Mouse (Mus musculus) hindbrain, embryonic 15.5 days (tissue): ENCODE results near the gene Nfia. TPM values are rescaled to one million over a fixed set of nuclear protein-coding genes. Genes with fewer than 3 reads are reported as not detected.

Experiments used
- ATAC-seq: fragments of 200-750 bp; cut with Nextera tagmentation; 2 replicates; pipeline ENCODE4 v1.8.0; 2017; ENCODE audit warnings: low read depth, moderate number of reproducible peaks, moderate TSS enrichment; ENCODE audit not compliant: low FRiP score
- H3K27ac ChIP-seq: fragments of 300-500 bp; sonication (generic); replicated peaks from 2 replicates; pipeline ENCODE4 v1.5.1; 2015; ENCODE audit warnings: mild to moderate bottlenecking, inconsistent platforms
- H3K27me3 ChIP-seq: fragments of 300-500 bp; sonication (generic); 2 replicates; pipeline ENCODE4 v1.6.1; 2015; ENCODE audit warnings: control low read depth, inconsistent platforms
- H3K36me3 ChIP-seq: fragments of 300-500 bp; sonication (generic); 2 replicates; pipeline ENCODE4 v1.6.1; 2015; ENCODE audit warnings: control low read depth, inconsistent platforms
- H3K4me1 ChIP-seq: fragments of 300-500 bp; sonication (generic); replicated peaks from 2 replicates; pipeline ENCODE4 v1.6.1; 2015; ENCODE audit warnings: control low read depth, inconsistent platforms
- H3K4me2 ChIP-seq: fragments of 300-500 bp; sonication (generic); 2 replicates; pipeline ENCODE4 v1.6.1; 2015; ENCODE audit warnings: moderate library complexity, mild to moderate bottlenecking, inconsistent platforms
- H3K4me3 ChIP-seq: fragments of 300-500 bp; sonication (generic); 2 replicates; pipeline ENCODE4 v1.5.1; 2015; ENCODE audit warnings: mild to moderate bottlenecking, inconsistent platforms
- H3K9ac ChIP-seq: fragments of 300-500 bp; sonication (generic); 2 replicates; pipeline ENCODE4 v1.6.1; 2015; ENCODE audit warnings: inconsistent platforms
- H3K9me3 ChIP-seq: fragments of 300-500 bp; sonication (generic); 2 replicates; pipeline ENCODE4 v1.6.1; 2016; ENCODE audit warnings: control low read depth, inconsistent platforms
- WGBS: fragments of 180-500 bp; shearing (Covaris S2); methylation state at CpG from one replicate; pipeline ENCODE4 v1.1.7; 2015; 5-methylcytosine and 5-hydroxymethylcytosine counted together
- polyA plus RNA-seq: library from polyadenylated mRNA; unstranded; fragments of >200 nt; fragmentation: Nextera tagmentation; extraction: Ambion mirVana; gene quantifications from 2 replicates; pipeline ENCODE4 v1.2.1, GENCODE M21; 2015

The Nfia gene
- polyA plus RNA-seq, 1 experiment from 2014 or later = 47.1 TPM

DNA sequence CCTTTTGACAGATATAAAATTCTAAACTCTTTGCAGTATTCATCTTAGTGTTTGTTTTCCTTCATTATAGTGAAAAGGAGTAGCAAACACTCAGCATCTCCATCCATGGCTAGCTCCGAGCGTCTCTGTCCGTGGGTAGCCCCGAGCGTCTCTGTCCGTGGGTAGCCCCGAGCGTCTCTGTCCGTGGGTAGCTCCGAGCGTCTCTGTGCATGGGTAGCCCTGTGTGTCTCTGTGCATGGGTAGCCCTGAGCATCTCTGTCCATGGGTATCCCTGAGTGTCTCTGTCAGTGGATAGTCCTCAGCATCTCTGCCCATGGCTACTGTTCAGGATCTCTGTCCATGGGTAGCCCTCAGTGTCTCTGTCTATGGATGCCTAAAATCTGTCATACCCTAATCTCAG lies 140.0 kb downstream of the Nfia start:
- no peak overlapping the region; the same call in 1 of the 2 replicates for H3K27ac ChIP-seq
- no peak overlapping the region for H3K4me3 ChIP-seq
- no peaks in the 10 kb centered on the region for H3K9me3 ChIP-seq
- WGBS = 89% methylated on average over 11 of the region's 11 CpGs
- ATAC-seq = no peak
- H3K36me3 ChIP-seq = no peaks in the 10 kb centered on the region
- H3K9ac ChIP-seq = no peak overlapping the region
- peaks cover 42% of the 10 kb centered on the region for H3K4me1 ChIP-seq
- H3K27me3 ChIP-seq = no peaks in the 10 kb centered on the region
- H3K4me2 ChIP-seq = no peak overlapping the region

DNA sequence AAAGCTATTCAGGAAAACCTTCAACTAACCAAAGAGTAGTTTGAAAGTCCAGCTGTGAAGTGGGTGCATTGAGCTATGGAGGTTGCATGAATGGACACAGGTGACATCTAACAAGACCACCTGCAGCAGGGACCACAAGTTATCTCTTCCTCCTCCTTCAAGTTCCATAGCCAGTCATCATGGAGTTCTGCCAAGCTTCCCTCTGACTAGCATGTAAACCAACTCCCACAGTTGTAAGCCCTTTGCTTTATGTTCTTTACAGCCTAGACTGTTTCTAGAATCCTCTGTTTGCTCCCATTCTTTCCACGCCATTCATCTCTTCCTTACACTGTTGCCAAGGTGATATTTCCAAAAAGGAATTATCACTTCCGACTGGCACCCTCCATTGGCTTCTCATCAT lies 141.8 kb downstream of the Nfia start:
- Histone ChIP-seq H3K4me1 (peaks cover 46% of the 10 kb centered on the region), H3K9ac (no peak overlapping the region), H3K4me3 (no peak overlapping the region), H3K9me3 (no peaks in the 10 kb centered on the region), H3K4me2 (no peak overlapping the region), H3K27ac (no peak overlapping the region), H3K36me3 (no peaks in the 10 kb centered on the region), H3K27me3 (no peaks in the 10 kb centered on the region)
- 77% methylated on average over 2 of the region's 2 CpGs for WGBS
- ATAC-seq = no peak

DNA sequence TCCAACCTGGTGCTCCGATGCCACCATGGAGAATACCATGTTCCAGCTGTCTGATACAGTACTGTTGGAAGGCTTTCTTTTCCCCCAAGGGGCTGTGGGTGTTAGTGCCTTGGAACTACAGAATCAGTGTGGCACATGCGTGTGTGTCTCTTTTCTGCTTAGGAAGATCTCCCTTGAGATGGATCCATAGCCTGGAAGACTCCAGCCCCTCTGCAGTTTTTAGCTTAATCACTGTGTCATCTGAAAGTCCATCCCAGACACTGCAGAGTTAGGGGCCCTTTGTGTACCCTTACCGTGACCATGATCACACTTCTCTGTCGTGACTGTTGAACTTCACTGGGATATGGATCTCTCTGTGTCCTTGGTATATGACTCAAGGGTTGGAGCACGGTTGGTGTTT lies 142.2 kb downstream of the Nfia start:
- no peak overlapping the region for H3K4me3 ChIP-seq
- H3K36me3 ChIP-seq = no peaks in the 10 kb centered on the region
- no peak overlapping the region for H3K9ac ChIP-seq
- peaks cover 47% of the 10 kb centered on the region for H3K4me1 ChIP-seq
- no peak overlapping the region for H3K4me2 ChIP-seq
- no peaks in the 10 kb centered on the region for H3K27me3 ChIP-seq
- 83% methylated on average over 5 of the region's 5 CpGs for WGBS
- no peak overlapping the region for H3K27ac ChIP-seq
- no peak for ATAC-seq
- no peaks in the 10 kb centered on the region for H3K9me3 ChIP-seq

DNA sequence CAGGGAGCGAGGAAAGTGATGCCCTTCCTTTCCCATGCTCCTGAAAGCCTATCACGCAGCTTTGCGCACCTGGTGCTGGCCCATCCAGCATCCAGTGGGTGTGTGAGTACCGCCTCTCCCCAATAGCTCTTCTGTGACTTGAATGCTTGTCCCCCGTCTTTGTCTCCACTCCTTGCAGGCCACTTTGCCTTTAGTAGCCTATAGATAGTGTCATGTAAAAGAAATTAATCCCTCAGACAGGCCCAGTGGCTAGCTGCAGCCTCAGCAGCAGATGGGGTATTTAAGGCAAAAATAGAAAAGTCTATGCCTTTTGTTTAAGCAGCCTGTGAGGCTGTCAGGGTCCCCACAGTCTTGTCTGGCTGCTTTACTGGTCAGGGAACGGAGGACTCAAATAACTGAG lies 145.0 kb downstream of the Nfia start:
- Histone ChIP-seq H3K9ac (no peak overlapping the region), H3K9me3 (no peaks in the 10 kb centered on the region), H3K4me3 (no peak overlapping the region), H3K36me3 (no peaks in the 10 kb centered on the region), H3K27ac (peak overlapping the region; percentile 53), H3K4me1 (peaks cover 38% of the 10 kb centered on the region), H3K27me3 (no peaks in the 10 kb centered on the region), H3K4me2 (no peak overlapping the region)
- ATAC-seq = no peak
- 48% methylated on average over 6 of the region's 6 CpGs for WGBS

DNA sequence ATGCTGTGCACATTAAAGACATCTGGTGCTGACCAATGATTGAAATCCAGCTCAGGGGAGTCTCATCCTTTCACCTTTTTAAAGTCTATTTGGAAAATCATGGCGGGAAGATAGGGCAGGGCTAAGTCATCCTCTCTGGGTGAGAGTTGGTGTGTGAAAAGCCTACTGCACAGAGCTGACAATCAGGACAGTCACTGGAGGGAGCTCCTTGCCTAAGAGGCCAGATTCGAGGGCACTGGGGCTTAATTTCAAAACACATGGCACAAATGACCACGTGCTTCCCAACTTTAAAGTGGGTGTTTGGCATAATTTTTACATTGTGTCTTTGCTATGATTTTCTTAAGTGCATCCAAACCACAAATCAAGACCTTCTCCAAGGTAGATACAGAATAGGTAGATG lies 146.1 kb downstream of the Nfia start:
- no peaks in the 10 kb centered on the region for H3K27me3 ChIP-seq
- H3K9ac ChIP-seq = no peak overlapping the region
- no peak for ATAC-seq
- no peak overlapping the region for H3K4me2 ChIP-seq
- H3K36me3 ChIP-seq = no peaks in the 10 kb centered on the region
- H3K9me3 ChIP-seq = no peaks in the 10 kb centered on the region
- H3K4me1 ChIP-seq = peaks cover 37% of the 10 kb centered on the region
- H3K4me3 ChIP-seq = no peak overlapping the region
- 56% methylated on average over 3 of the region's 3 CpGs for WGBS
- no peak overlapping the region for H3K27ac ChIP-seq

DNA sequence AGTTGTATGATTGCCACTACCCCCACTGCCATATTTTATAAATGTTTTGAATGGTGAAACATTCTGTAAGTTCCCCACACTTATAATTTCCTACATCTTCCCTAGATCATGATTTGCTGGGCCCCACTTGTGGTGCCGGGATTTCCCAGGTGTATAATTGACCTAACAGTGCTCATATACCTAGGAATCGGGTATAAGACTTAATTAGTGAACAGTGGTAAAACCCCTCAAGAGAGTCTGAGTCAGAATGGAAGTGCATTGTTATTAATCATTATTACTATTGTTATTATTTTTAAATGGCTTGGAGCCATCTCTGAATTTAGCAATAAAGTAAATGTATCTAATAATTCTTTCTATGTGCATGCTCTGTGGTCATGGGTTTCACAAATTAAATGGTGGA lies 147.2 kb downstream of the Nfia start:
- ATAC-seq = no peak
- H3K36me3 ChIP-seq = no peaks in the 10 kb centered on the region
- WGBS = 57% methylated on average over 2 of the region's 2 CpGs
- no peak overlapping the region for H3K9ac ChIP-seq
- no peaks in the 10 kb centered on the region for H3K9me3 ChIP-seq
- peak overlapping the region; percentile 68; the same call in 1 of the 2 replicates for H3K27ac ChIP-seq
- no peak overlapping the region; the same call in 1 of the 2 replicates for H3K4me2 ChIP-seq
- H3K4me3 ChIP-seq = no peak overlapping the region
- peaks cover 47% of the 10 kb centered on the region for H3K4me1 ChIP-seq
- no peaks in the 10 kb centered on the region for H3K27me3 ChIP-seq

DNA sequence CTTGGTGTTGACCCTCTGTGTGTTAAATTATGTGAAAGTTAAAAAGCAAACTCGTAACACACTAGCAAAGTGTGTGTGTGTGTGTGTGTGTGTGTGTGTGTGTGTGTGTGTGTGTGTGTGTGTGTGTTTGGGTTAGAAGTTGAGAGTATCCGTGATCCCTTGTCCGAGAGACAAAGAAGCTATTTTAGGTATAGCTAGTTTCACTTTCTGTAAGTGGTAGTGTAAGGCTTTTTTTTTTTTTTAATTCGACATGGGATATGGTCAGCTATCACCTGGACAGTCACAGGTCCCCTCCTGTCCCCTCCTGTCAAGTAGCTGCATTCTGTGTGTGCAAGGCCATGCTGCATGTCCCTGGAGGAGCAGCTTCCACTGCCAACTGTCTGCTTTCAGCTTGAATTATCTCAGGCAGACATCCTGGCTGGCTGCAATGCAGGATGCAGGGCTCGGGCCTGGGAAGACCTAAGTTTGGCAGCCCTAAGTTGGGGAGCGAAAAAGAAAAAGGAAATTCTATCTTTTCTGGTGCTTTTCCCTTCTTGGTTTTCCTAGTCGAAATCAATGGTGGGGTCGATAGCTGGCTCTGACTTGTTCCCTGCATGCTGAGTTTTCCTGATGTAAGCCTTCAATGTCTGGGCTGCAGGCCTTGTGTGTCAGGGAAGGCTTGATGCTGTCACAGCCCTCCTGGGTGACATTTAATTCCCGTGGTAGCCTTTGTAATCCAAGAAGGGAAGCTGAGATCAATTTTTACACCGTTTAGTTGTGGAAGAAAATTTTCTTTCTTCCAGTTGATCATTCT lies 147.9 kb downstream of the Nfia start:
- Histone ChIP-seq H3K27me3 (no peaks in the 10 kb centered on the region), H3K36me3 (no peaks in the 10 kb centered on the region), H3K4me1 (peaks cover 54% of the 10 kb centered on the region), H3K4me2 (peak overlapping the region; percentile 11; the same call in 1 of the 2 replicates), H3K4me3 (no peak overlapping the region), H3K9me3 (no peaks in the 10 kb centered on the region), H3K9ac (no peak overlapping the region), H3K27ac (peak overlapping the region; percentile 68)
- ATAC-seq = peak; percentile 33; the same call in 1 of the 2 replicates
- 36% methylated on average over 10 of the region's 10 CpGs for WGBS

DNA sequence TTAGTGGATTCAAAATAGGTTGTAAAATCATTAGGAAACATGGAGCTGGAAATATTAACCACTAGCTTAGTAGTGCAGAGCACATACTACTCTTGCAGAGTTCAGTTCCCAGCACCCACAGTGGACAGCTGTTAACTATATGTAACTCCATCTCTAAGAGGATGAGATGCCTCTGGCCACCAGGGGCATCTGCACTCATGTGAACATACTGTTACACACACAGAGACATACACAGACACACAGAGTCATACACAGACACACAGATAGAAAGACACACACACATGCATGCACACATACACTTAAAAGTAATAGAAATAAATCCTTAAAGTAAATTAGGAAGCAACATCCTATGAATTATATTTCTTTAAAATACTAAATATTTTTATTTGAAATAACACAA lies 149.1 kb downstream of the Nfia start:
- H3K4me2 ChIP-seq = no peak overlapping the region
- H3K4me1 ChIP-seq = peaks cover 63% of the 10 kb centered on the region
- H3K9me3 ChIP-seq = no peaks in the 10 kb centered on the region
- no peak overlapping the region for H3K9ac ChIP-seq
- no peak for ATAC-seq
- H3K36me3 ChIP-seq = no peaks in the 10 kb centered on the region
- no peaks in the 10 kb centered on the region for H3K27me3 ChIP-seq
- no peak overlapping the region for H3K4me3 ChIP-seq
- no peak overlapping the region for H3K27ac ChIP-seq

DNA sequence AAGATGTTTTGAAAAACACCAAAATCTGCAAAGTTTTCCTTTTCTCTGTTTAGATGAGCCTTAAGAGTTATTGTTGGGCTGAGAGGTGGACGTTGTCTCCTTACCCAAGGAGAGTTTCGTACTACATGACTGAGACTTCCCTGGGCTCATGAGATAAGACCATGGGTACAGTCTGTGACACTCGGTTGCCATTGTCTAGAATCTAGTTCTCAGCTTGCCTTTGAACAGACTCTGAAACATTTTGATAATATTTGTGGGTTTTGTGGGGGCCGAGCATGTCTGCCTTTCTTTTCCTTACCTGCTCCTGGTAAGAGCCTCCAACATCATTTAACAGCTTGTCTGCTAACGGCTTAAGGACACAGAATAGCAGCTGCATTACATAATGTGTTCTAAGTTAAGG lies 150.7 kb downstream of the Nfia start:
- Histone ChIP-seq H3K27ac (peak overlapping the region; percentile 60; the same call in 1 of the 2 replicates), H3K27me3 (no peaks in the 10 kb centered on the region), H3K4me2 (no peak overlapping the region), H3K36me3 (no peaks in the 10 kb centered on the region), H3K9me3 (no peaks in the 10 kb centered on the region), H3K4me1 (peaks cover 57% of the 10 kb centered on the region), H3K4me3 (no peak overlapping the region), H3K9ac (no peak overlapping the region)
- WGBS = 82% methylated on average over 5 of the region's 5 CpGs
- ATAC-seq = no peak

DNA sequence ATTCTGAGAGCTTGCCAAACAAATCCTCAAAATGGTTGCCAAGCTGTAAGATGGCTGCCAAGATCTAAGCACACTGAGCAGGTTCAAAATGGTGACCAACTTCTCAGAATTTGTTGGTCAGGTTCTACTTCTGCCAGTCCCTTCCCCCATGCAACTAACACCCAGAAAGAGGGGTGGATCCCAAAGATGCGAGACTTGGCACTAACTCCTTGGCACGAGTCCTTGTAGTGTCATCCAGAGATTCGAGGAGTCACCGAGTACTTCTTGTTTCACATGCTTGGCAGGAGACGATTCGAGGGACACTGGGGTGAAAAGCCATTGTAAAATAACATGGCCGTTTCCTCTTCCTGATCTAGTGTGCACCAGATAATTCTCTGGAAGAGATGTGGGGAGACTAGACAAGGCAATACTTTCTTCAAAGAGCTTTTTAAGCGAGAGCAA lies 151.4 kb downstream of the Nfia start:
- WGBS = 55% methylated on average over 8 of the region's 8 CpGs
- H3K9ac ChIP-seq = no peak overlapping the region
- H3K36me3 ChIP-seq = no peaks in the 10 kb centered on the region
- ATAC-seq = peak; percentile 51; the same call in 1 of the 2 replicates
- peaks cover 52% of the 10 kb centered on the region for H3K4me1 ChIP-seq
- no peaks in the 10 kb centered on the region for H3K27me3 ChIP-seq
- peak overlapping the region; percentile 60 for H3K27ac ChIP-seq
- H3K4me3 ChIP-seq = no peak overlapping the region
- H3K4me2 ChIP-seq = 0 out of 2 replicates have a peak overlapping the region, but pooled peaks have one; percentile 14
- H3K9me3 ChIP-seq = no peaks in the 10 kb centered on the region

DNA sequence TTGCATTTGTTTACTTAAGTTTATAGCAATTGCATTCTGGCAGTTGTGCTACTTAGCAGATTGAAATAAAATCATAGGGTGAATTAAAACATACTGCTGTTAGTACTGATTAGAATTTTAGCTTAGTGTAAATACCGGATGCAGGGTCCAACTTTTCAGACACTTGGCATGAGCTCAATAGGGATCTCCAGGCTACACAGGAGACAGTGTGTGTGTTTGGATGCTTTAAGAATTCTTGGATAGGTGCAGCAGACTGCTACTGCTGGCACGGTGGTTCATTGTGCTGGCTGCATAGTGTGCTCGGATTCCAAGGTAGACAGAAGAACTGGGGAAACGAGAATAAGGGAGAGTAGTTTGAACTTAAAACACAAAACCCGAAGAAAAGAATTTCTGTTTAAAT lies 151.9 kb downstream of the Nfia start:
- 0 out of 2 replicates have a peak overlapping the region, but pooled peaks have one; percentile 14 for H3K4me2 ChIP-seq
- no peaks in the 10 kb centered on the region for H3K9me3 ChIP-seq
- ATAC-seq = no peak
- no peaks in the 10 kb centered on the region for H3K36me3 ChIP-seq
- H3K4me3 ChIP-seq = no peak overlapping the region
- no peak overlapping the region for H3K9ac ChIP-seq
- H3K27ac ChIP-seq = peak overlapping the region; percentile 60
- 50% methylated on average over 5 of the region's 5 CpGs for WGBS
- peaks cover 52% of the 10 kb centered on the region for H3K4me1 ChIP-seq
- no peaks in the 10 kb centered on the region for H3K27me3 ChIP-seq

DNA sequence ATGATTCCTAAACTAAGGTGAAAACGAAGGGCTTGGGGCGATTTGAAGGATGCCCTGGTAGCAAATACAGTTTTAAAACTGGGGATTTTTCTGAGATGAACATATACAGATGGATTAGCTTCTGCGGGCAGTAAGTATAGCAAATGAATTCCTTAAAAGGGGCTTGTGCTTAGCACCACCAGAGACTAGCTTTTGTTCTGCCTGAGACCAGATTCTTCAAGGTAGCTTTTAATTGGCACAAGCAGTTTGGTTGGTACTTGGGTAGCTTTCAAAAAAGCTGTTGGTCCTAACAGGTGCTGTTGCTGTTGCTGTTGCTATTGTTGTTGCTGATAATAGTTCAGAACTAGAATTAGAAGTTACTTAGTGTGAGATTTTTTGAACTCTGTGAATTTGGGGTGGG lies 152.3 kb downstream of the Nfia start:
- Histone ChIP-seq H3K9me3 (no peaks in the 10 kb centered on the region), H3K36me3 (no peaks in the 10 kb centered on the region), H3K27me3 (no peaks in the 10 kb centered on the region), H3K4me1 (peaks cover 50% of the 10 kb centered on the region), H3K9ac (no peak overlapping the region), H3K4me2 (no peak overlapping the region), H3K4me3 (no peak overlapping the region), H3K27ac (peak overlapping the region; percentile 60)
- 76% methylated on average over 3 of the region's 3 CpGs for WGBS
- no peak for ATAC-seq
